Mouse (Mus musculus) Muller cell, postnatal 12 days (primary cell): ENCODE data around the gene Rps27a.

Experiments
- DNase-seq: peaks from one replicate; pipeline ENCODE4 v3.0.0-alpha.2; 2015; ENCODE audit errors: inconsistent ontology term

The Rps27a gene

GRCm38 (mm10) chr11:29512818-29513535, 34.9 kb downstream of the Rps27a start:
- DNase-seq, result peak; percentile 4

GRCm38 (mm10) chr11:29509421-29509820, 38.5 kb downstream of the Rps27a start:
- DNase-seq, result no peak

GRCm38 (mm10) chr11:29504899-29505625, 42.8 kb downstream of the Rps27a start:
- DNase-seq, result no peak

- no peak for DNase-seq
Measured at GRCm38 (mm10) chr11:29503948-29504893, 43.7 kb downstream of the Rps27a start.

- no peak for DNase-seq
Measured at GRCm38 (mm10) chr11:29496962-29497361, 50.9 kb downstream of the Rps27a start.
